Mouse (Mus musculus): ENCODE measurements around the gene Gtf3a. TPM values are rescaled to one million over a fixed set of nuclear protein-coding genes. Genes with fewer than 3 reads are reported as not detected.
"Not testable (repeated sequence)": the region's sequence is repeated elsewhere in the genome, so short reads cannot be mapped to it uniquely, and the experiment has no call there.

Gtf3a gene
- polyA plus RNA-seq, 1 experiment, result 40.8 TPM

- Histone ChIP-seq H3K27ac (ENCODE audit: insufficient read depth, low read depth, low read length) (no peak overlapping the region), H3K4me3 (ENCODE audit: insufficient read depth, low read length) (no peak overlapping the region), H3K4me1 (ENCODE audit: control insufficient read depth, insufficient read depth, low read length) (peaks cover 7% of the 10 kb centered on the region)
- TF ChIP-seq CTCF (IDR thresholded peaks at IDR 0.05; ENCODE audit: low read depth, low read length), result no peak
- TF ChIP-seq POLR2A (IDR thresholded peaks at IDR 0.05; ENCODE audit: borderline replicate concordance, low read depth, low read length), result no peak
Measured at GRCm38 (mm10) chr5:146933466-146933865, 15.0 kb upstream of the Gtf3a start.

DNA sequence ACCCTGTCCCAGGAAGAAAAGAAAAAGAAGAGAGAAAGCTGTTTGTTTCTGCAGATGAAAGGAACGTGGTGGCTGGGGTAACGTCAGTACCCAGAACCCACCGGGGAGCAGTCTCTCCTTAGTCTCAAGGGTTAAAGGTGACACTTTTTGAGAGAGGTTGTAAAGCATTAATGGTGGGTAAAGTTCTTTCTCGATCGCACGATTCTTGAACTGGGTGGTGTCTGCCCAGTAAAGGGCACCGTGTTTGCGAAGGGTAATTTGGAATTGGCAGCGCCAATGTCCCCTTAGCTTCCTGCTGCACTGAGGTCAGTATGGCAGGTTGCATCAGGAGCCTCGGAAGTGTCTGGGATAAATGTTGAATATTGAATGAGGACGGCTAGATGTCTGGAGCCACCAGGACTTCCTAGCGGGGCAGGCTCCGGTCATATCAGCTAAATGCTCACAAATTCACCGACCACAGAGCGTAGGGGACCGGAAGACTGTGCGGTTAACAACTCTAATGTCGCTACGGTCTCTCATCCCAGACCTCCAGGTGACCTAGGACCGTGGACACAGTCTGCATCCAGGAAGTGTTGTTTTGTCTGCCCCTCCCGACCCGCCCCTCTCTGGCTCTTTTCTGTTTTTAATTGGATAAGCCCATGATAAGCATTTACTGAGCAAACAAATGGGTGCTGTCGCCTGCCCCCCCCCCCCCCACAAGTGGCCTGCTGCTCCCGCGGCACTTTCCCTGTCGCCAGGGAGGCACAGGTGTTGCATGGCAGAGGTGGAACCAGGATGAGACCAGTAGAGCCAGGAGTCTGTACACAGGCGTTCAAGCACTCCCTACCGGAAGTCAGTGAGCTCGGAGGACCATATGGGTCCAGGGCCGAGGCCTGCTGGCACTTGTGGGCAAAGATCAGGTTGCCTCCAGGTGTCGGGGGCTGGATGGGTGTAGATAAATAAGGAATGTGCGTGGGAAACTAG is 10.6 kb upstream of the Gtf3a start:
- Histone ChIP-seq H3K27ac (ENCODE audit: insufficient read depth, low read depth, low read length) (no peak overlapping the region), H3K4me1 (ENCODE audit: control insufficient read depth, insufficient read depth, low read length) (no peaks in the 10 kb centered on the region), H3K4me3 (ENCODE audit: insufficient read depth, low read length) (no peak overlapping the region)
- TF ChIP-seq POLR2A (IDR thresholded peaks at IDR 0.05; ENCODE audit: borderline replicate concordance, low read depth, low read length), result no peak
- no peak for TF ChIP-seq CTCF (IDR thresholded peaks at IDR 0.05; ENCODE audit: low read depth, low read length)

DNA sequence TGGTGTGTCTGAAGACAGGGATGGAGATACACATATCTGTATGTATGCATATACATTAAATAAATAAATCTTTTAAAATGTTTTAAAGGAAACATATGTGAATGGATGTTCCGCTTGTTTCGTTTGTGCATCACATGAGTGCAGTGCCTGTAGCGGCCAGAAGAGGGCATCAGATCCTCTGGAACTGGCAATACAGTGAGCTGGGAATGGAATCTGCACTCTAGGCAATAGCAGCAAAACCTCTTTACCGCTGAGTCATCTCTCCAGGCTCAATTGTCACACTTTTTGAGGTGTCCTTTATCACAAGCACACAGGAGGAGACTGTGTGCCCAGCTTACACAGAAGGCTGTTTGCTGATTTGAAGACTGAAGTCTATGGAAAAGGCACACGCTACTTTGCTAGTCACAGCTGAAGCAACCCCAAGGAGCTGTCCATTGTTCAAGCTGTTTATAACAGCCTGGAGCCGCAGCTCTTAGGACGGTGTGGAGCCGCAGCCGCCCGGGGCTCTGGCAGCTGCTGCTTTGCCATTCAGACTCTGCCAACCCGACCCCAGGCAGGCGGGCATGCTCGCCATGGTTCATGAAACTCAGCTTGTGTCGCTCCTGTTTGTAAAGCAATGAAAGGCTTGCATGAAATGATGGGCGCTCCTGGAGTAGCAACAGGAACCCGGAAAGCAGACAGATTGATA is 9.2 kb upstream of the Gtf3a start:
- no peaks in the 10 kb centered on the region for H3K4me1 ChIP-seq (ENCODE audit: control insufficient read depth, insufficient read depth, low read length)
- no peak overlapping the region for H3K27ac ChIP-seq (ENCODE audit: insufficient read depth, low read depth, low read length)
- TF ChIP-seq POLR2A (IDR thresholded peaks at IDR 0.05; ENCODE audit: borderline replicate concordance, low read depth, low read length) (no peak), CTCF (IDR thresholded peaks at IDR 0.05; ENCODE audit: low read depth, low read length) (peak; percentile 18; the same call in 1 of the 2 replicates)
- no peak overlapping the region for H3K4me3 ChIP-seq (ENCODE audit: insufficient read depth, low read length)

DNA sequence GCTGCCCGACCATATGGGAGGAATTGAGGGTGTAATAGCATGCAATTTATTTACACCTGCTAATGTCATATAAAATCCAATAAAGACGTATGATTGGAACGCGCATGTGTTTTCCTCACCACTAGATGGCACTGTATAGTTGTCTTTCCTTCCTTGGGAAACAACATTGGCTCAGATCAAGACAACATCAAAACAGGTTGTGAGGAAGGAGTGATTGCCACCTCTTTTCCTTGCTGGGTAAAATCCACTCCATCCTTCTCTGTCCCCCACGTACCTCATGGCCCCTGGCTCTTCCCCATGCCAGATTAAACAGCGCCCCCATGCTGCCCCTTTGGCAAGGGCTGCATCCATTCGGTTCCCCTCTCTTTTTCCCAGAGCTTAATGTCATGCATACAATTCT is 8.2 kb upstream of the Gtf3a start:
- Histone ChIP-seq H3K27ac (ENCODE audit: insufficient read depth, low read depth, low read length) (no peak overlapping the region), H3K4me3 (ENCODE audit: insufficient read depth, low read length) (no peak overlapping the region)

GRCm38 (mm10) chr5:146941939-146942338 is 6.5 kb upstream of the Gtf3a start:
- not testable (repeated sequence) for H3K27ac ChIP-seq (ENCODE audit: insufficient read depth, low read depth, low read length); H3K4me1 ChIP-seq (ENCODE audit: control insufficient read depth, insufficient read depth, low read length); H3K4me3 ChIP-seq (ENCODE audit: insufficient read depth, low read length)

More for the DNA sequence above, 8.2 kb upstream of the Gtf3a start:
- TF ChIP-seq POLR2A (IDR thresholded peaks at IDR 0.05; ENCODE audit: borderline replicate concordance, low read depth, low read length) (no peak), CTCF (IDR thresholded peaks at IDR 0.05; ENCODE audit: low read depth, low read length) (peak; percentile 72)
- H3K4me1 ChIP-seq (ENCODE audit: control insufficient read depth, insufficient read depth, low read length), result no peaks in the 10 kb centered on the region

DNA sequence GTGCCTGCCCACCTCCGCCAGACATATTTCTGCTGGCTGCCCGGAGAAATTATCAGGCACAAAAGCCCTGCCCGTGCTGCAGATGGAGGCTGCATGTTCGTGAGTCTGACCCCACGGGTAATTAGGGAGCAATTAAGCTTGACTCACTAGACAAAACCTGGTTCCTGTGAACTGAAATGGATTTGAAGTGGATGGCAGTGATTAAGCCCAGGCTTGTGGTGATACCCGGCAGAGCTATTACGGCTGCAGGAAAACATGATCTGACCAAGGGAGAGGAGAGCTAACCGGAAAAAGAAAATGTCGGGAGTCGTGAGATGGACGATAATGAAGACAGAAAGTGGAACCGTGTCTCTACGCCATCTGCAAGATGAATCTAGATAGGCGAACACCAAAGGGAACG is 5.5 kb upstream of the Gtf3a start:
- no peak for TF ChIP-seq CTCF (IDR thresholded peaks at IDR 0.05; ENCODE audit: low read depth, low read length)
- no peak overlapping the region for H3K4me3 ChIP-seq (ENCODE audit: insufficient read depth, low read length)
- H3K4me1 ChIP-seq (ENCODE audit: control insufficient read depth, insufficient read depth, low read length), result peaks cover 8% of the 10 kb centered on the region
- no peak overlapping the region for H3K27ac ChIP-seq (ENCODE audit: insufficient read depth, low read depth, low read length)

DNA sequence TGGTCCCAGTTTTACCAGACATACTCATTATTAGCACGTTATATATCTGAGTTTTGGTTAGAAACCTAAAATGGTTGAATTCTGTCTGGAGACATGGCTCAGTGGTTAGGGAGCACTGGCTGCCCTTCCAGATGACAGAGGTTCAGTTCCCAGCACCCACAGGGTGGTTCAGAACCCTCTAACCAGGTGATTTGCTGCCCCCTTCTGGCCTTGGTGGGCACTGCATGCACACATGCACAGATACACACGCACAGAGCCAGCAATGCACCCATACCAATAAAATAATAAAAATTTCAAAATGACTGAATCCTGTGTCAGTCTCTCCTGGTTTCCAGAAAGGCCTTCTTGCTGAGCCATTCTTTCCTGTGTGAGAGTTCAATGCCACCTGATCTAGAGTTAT is 3.9 kb upstream of the Gtf3a start:
- H3K27ac ChIP-seq (ENCODE audit: insufficient read depth, low read depth, low read length), result no peak overlapping the region
- peaks cover 11% of the 10 kb centered on the region for H3K4me1 ChIP-seq (ENCODE audit: control insufficient read depth, insufficient read depth, low read length)
- H3K4me3 ChIP-seq (ENCODE audit: insufficient read depth, low read length), result no peak overlapping the region
- TF ChIP-seq POLR2A (IDR thresholded peaks at IDR 0.05; ENCODE audit: borderline replicate concordance, low read depth, low read length) (no peak), CTCF (IDR thresholded peaks at IDR 0.05; ENCODE audit: low read depth, low read length) (peak; percentile 30; the same call in 1 of the 2 replicates)

GRCm38 (mm10) chr5:146946682-146947081 is 1.8 kb upstream of the Gtf3a start:
- Histone ChIP-seq H3K4me1 (ENCODE audit: control insufficient read depth, insufficient read depth, low read length) (peaks cover 21% of the 10 kb centered on the region), H3K27ac (ENCODE audit: insufficient read depth, low read depth, low read length) (no peak overlapping the region), H3K4me3 (ENCODE audit: insufficient read depth, low read length) (no peak overlapping the region)
- no peak for TF ChIP-seq CTCF (IDR thresholded peaks at IDR 0.05; ENCODE audit: low read depth, low read length)
- no peak for TF ChIP-seq POLR2A (IDR thresholded peaks at IDR 0.05; ENCODE audit: borderline replicate concordance, low read depth, low read length)

DNA sequence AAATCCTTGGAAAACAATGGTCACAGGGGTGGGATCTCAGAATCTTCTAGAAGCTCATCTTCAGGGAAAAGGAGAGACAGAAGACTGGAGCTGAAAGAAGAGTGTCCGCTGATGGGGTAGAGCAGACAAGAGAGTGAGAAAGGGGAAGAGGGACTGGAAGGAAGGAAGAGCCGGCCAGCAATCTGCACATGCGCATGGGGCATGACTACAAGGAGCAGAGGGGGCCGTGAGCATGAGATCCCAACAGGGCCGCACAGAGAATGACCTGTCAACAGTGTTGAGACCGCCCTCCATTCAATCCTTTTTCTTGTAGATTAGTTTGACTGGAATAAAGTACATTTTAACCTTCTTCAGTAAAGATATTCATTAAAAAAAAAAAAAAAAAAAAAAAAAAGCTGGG is 960 bp upstream of the Gtf3a start:
- Histone ChIP-seq H3K27ac (ENCODE audit: insufficient read depth, low read depth, low read length) (peak overlapping the region; percentile 25), H3K4me3 (ENCODE audit: insufficient read depth, low read length) (peak overlapping the region; percentile 19; the same call in 1 of the 2 replicates), H3K4me1 (ENCODE audit: control insufficient read depth, insufficient read depth, low read length) (peaks cover 21% of the 10 kb centered on the region)
- TF ChIP-seq POLR2A (IDR thresholded peaks at IDR 0.05; ENCODE audit: borderline replicate concordance, low read depth, low read length) (no peak), CTCF (IDR thresholded peaks at IDR 0.05; ENCODE audit: low read depth, low read length) (no peak)

DNA sequence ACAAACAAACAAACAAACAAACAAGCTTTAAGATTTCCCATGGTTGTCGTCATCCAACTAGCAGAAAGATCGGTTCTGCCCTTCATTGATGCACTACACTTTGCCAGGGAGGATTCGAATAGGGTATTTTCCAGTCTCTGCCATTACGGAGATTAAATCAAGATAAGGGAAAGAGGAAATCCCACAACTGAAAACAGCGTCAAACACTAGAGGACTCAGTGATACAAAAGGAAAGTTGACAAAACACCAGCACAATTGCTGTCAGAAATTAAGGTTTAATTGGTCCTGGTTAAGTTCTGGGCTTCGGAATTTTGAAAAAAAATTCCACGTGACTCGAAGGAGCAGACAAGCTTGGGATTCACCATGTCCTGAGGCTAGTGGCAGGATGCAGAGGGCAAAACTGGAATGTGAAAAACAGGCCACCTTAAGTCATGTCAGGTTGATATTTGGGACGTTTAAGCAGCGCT is 383 bp upstream of the Gtf3a start:
- Histone ChIP-seq H3K4me3 (ENCODE audit: insufficient read depth, low read length) (peak overlapping the region; percentile 70), H3K27ac (ENCODE audit: insufficient read depth, low read depth, low read length) (peak overlapping the region; percentile 98), H3K4me1 (ENCODE audit: control insufficient read depth, insufficient read depth, low read length) (peaks cover 21% of the 10 kb centered on the region)
- no peak for TF ChIP-seq POLR2A (IDR thresholded peaks at IDR 0.05; ENCODE audit: borderline replicate concordance, low read depth, low read length)

All from bone marrow macrophage, adult 2 months (primary cell).